Mouse (Mus musculus) embryonic facial prominence, embryonic 11.5 days (tissue): Measurements from ENCODE around the gene Prpf6. TPM values are rescaled to one million over a fixed set of nuclear protein-coding genes. Genes with fewer than 3 reads are reported as not detected.

Source experiments
- ATAC-seq: fragments of 200-750 bp; cut with Nextera tagmentation; replicated peaks from 2 replicates; pipeline ENCODE4 v1.8.0; 2017; ENCODE audit warnings: low read depth; ENCODE audit not compliant: insufficient number of reproducible peaks, low FRiP score, low TSS enrichment
- DNase-seq: peaks from one replicate; pipeline ENCODE4 v3.0.0-alpha.2; 2015; ENCODE audit warnings: low spot score
- H3K27ac ChIP-seq: fragments of 300-500 bp; sonication (generic); replicated peaks from 2 replicates; pipeline ENCODE4 v1.5.1; 2014; ENCODE audit warnings: mild to moderate bottlenecking, low read depth, low read length, control low read depth
- H3K27me3 ChIP-seq: fragments of 300-500 bp; sonication (generic); 2 replicates; pipeline ENCODE4 v1.6.1; 2014; ENCODE audit warnings: mild to moderate bottlenecking, low read length, moderate library complexity, mixed read lengths; ENCODE audit not compliant: control insufficient read depth, insufficient read depth
- H3K36me3 ChIP-seq: fragments of 300-500 bp; sonication (generic); replicated peaks from 2 replicates; pipeline ENCODE4 v1.6.1; 2014; ENCODE audit warnings: low read depth, mild to moderate bottlenecking, low read length, moderate library complexity, mixed read lengths; ENCODE audit not compliant: control insufficient read depth, insufficient read depth
- H3K4me1 ChIP-seq: fragments of 300-500 bp; sonication (generic); 2 replicates; pipeline ENCODE4 v1.6.1; 2014; ENCODE audit warnings: low read length, mixed read lengths; ENCODE audit not compliant: control insufficient read depth, insufficient read depth
- H3K4me2 ChIP-seq: fragments of 300-500 bp; sonication (generic); 2 replicates; pipeline ENCODE4 v1.6.1; 2014; ENCODE audit warnings: low read depth, mild to moderate bottlenecking, control low read depth, low read length, moderate library complexity
- H3K4me3 ChIP-seq: fragments of 300-500 bp; sonication (generic); 2 replicates; pipeline ENCODE4 v1.5.1; 2014; ENCODE audit warnings: low read depth, low read length, control low read depth
- H3K9ac ChIP-seq: fragments of 300-500 bp; sonication (generic); replicated peaks from 2 replicates; pipeline ENCODE4 v1.6.1; 2014; ENCODE audit warnings: mild to moderate bottlenecking, control low read depth, low read length
- H3K9me3 ChIP-seq: fragments of 300-500 bp; sonication (generic); replicated peaks from 2 replicates; pipeline ENCODE4 v1.6.1; 2016; ENCODE audit warnings: mild to moderate bottlenecking, low read length, inconsistent platforms, mixed read lengths; ENCODE audit not compliant: control insufficient read depth
- WGBS: fragments of 180-500 bp; shearing (Covaris S2); extraction: QIAGEN DNeasy Blood & Tissue Kit; methylation state at CpG from one replicate; pipeline ENCODE4 v1.1.7; 2014; 5-methylcytosine and 5-hydroxymethylcytosine counted together
- polyA plus RNA-seq: library from polyadenylated mRNA; unstranded; fragments of >200 nt; fragmentation: Nextera tagmentation; extraction: Ambion mirVana; gene quantifications from 2 replicates; pipeline ENCODE4 v1.2.1, GENCODE M21; 2014

Gene Prpf6
- polyA plus RNA-seq, 1 experiment from 2014 or later = 80.3 TPM

DNA sequence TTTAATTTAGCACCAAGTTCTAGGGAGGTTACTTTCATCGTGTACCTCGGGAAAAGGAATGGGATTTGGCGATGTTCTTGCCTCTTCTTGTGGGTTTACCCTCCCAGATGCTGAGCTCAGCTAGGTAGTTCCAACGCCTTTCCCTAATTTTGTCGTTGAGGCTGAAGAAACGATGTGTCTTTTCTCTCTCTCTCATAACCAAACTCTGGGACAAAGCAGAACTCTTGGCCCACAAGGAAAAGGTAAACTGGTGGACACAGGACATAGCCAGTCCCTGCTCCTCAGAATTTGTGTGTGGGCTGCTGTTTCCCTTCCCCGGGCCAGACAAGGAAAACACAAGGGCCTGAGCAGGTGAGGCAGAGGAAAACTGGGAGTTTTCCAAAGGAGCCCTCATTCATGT, 80.3 kb downstream of the Prpf6 start:
- Histone ChIP-seq H3K27ac (no peak overlapping the region), H3K27me3 (peaks cover 42% of the 10 kb centered on the region), H3K4me1 (peaks cover 2% of the 10 kb centered on the region; the same call in 1 of the 2 replicates), H3K9ac (no peak overlapping the region; the same call in 1 of the 2 replicates), H3K4me3 (no peak overlapping the region), H3K9me3 (no peaks in the 10 kb centered on the region), H3K36me3 (no peaks in the 10 kb centered on the region), H3K4me2 (peak overlapping the region; percentile 81; the same call in 1 of the 2 replicates)
- WGBS = 22% methylated on average over 7 of the region's 7 CpGs
- no peak for ATAC-seq
- DNase-seq = no peak

- Histone ChIP-seq H3K36me3 (no peaks in the 10 kb centered on the region), H3K4me3 (no peak overlapping the region), H3K27ac (no peak overlapping the region), H3K9ac (no peak overlapping the region), H3K4me2 (no peak overlapping the region), H3K4me1 (peaks cover 2% of the 10 kb centered on the region; the same call in 1 of the 2 replicates), H3K27me3 (peaks cover 38% of the 10 kb centered on the region), H3K9me3 (no peaks in the 10 kb centered on the region)
- ATAC-seq = no peak
- WGBS = 56% methylated on average over 1 of the region's 1 CpGs
- no peak for DNase-seq
Measured at GRCm38 (mm10) chr2:181673501-181673900, 81.8 kb downstream of the Prpf6 start.

GRCm38 (mm10) chr2:181674934-181675333, 83.3 kb downstream of the Prpf6 start:
- DNase-seq (no peak), ATAC-seq (no peak)
- H3K9ac ChIP-seq = no peak overlapping the region
- no peaks in the 10 kb centered on the region for H3K9me3 ChIP-seq
- WGBS = 83% methylated on average over 4 of the region's 4 CpGs
- H3K4me1 ChIP-seq = peaks cover 2% of the 10 kb centered on the region; the same call in 1 of the 2 replicates
- H3K27me3 ChIP-seq = peaks cover 28% of the 10 kb centered on the region
- H3K4me2 ChIP-seq = no peak overlapping the region
- no peak overlapping the region for H3K27ac ChIP-seq
- no peaks in the 10 kb centered on the region for H3K36me3 ChIP-seq
- H3K4me3 ChIP-seq = no peak overlapping the region

GRCm38 (mm10) chr2:181675454-181675853, 83.8 kb downstream of the Prpf6 start:
- peak overlapping the region; percentile 51 for H3K9ac ChIP-seq
- no peaks in the 10 kb centered on the region for H3K36me3 ChIP-seq
- no peak overlapping the region for H3K27ac ChIP-seq
- H3K4me3 ChIP-seq = no peak overlapping the region
- H3K9me3 ChIP-seq = no peaks in the 10 kb centered on the region
- H3K27me3 ChIP-seq = peaks cover 23% of the 10 kb centered on the region
- peaks cover 2% of the 10 kb centered on the region; the same call in 1 of the 2 replicates for H3K4me1 ChIP-seq
- peak overlapping the region; percentile 38 for H3K4me2 ChIP-seq
- 4% methylated on average over 14 of the region's 14 CpGs for WGBS
- peak; percentile 64 for DNase-seq
- no peak for ATAC-seq

GRCm38 (mm10) chr2:181676424-181676823, 84.8 kb downstream of the Prpf6 start:
- ATAC-seq (no peak), DNase-seq (peak; percentile 57)
- no peak overlapping the region for H3K27ac ChIP-seq
- no peaks in the 10 kb centered on the region for H3K9me3 ChIP-seq
- peaks cover 14% of the 10 kb centered on the region for H3K27me3 ChIP-seq
- H3K9ac ChIP-seq = no peak overlapping the region
- WGBS = 51% methylated on average over 2 of the region's 2 CpGs
- H3K4me3 ChIP-seq = no peak overlapping the region
- H3K4me2 ChIP-seq = no peak overlapping the region
- no peaks in the 10 kb centered on the region; the same call in 1 of the 2 replicates for H3K4me1 ChIP-seq
- no peaks in the 10 kb centered on the region for H3K36me3 ChIP-seq

GRCm38 (mm10) chr2:181677096-181677754, 85.6 kb downstream of the Prpf6 start:
- Histone ChIP-seq H3K9ac (no peak overlapping the region), H3K27me3 (peaks cover 6% of the 10 kb centered on the region), H3K36me3 (no peaks in the 10 kb centered on the region), H3K9me3 (no peaks in the 10 kb centered on the region), H3K4me3 (no peak overlapping the region), H3K4me1 (no peaks in the 10 kb centered on the region; the same call in 1 of the 2 replicates), H3K4me2 (no peak overlapping the region), H3K27ac (no peak overlapping the region)
- 57% methylated on average over 5 of the region's 5 CpGs for whole genome bisulfite sequencing
- no peak for DNase-seq
- ATAC-seq = no peak

- no peaks in the 10 kb centered on the region for H3K9me3 ChIP-seq
- 58% methylated on average over 3 of the region's 3 CpGs for WGBS
- no peak for ATAC-seq
Measured at GRCm38 (mm10) chr2:181677755-181678098, 86.1 kb downstream of the Prpf6 start.

GRCm38 (mm10) chr2:181678780-181679179, 87.1 kb downstream of the Prpf6 start:
- H3K27me3 ChIP-seq = no peaks in the 10 kb centered on the region
- peak; percentile 69 for ATAC-seq
- H3K9ac ChIP-seq = no peak overlapping the region
- no peaks in the 10 kb centered on the region; the same call in 1 of the 2 replicates for H3K4me1 ChIP-seq
- H3K27ac ChIP-seq = no peak overlapping the region
- H3K4me3 ChIP-seq = no peak overlapping the region
- H3K4me2 ChIP-seq = no peak overlapping the region
- no peaks in the 10 kb centered on the region for H3K36me3 ChIP-seq
- WGBS = 39% methylated on average over 1 of the region's 1 CpGs
- DNase-seq = peak; percentile 87
- no peaks in the 10 kb centered on the region for H3K9me3 ChIP-seq

More at GRCm38 (mm10) chr2:181677755-181678098, 86.1 kb downstream of the Prpf6 start:
- H3K27ac ChIP-seq = no peak overlapping the region
- no peaks in the 10 kb centered on the region; the same call in 1 of the 2 replicates for H3K4me1 ChIP-seq
- DNase-seq = no peak
- peaks cover under 1% of the 10 kb centered on the region for H3K27me3 ChIP-seq
- no peak overlapping the region for H3K4me2 ChIP-seq
- no peaks in the 10 kb centered on the region for H3K36me3 ChIP-seq
- H3K9ac ChIP-seq = no peak overlapping the region
- no peak overlapping the region for H3K4me3 ChIP-seq
